Mouse (Mus musculus): Measurements from ENCODE around the gene Rsph14. TPM values are rescaled to one million over a fixed set of nuclear protein-coding genes. Genes with fewer than 3 reads are reported as not detected.

The Rsph14 gene
- not detected in 2 replicates for polyA plus RNA-seq (2012)

GRCm38 (mm10) chr10:75032395-75032794, at the start of gene Rsph14:
Gene Rsph14 (minus strand): TSS chr10:75032586.

GRCm38 (mm10) chr10:75060217-75060842, 27.9 kb upstream of the Rsph14 start, which contains the start of gene Bcr:
Gene Bcr (plus strand): TSS chr10:75060592.

GRCm38 (mm10) chr10:75036883-75037379, 4.5 kb upstream of the Rsph14 start, which contains the start of gene Rab36:
Gene Rab36 (plus strand): TSS chr10:75037058.

GRCm38 (mm10) chr10:74966850-74967451, 65.4 kb downstream of the Rsph14 start, which contains the start of gene Gnaz:
Gene Gnaz (plus strand): TSS chr10:74967177.

Other genes with a start within 250 kb of the Rsph14 start
- gene Gnaz, start 65.4 kb downstream of the Rsph14 start, polyA plus RNA-seq (2012), result 4.3 and 5.0 TPM in 2 replicates
- 0.53 and 1.1 TPM in 2 replicates for gene Rab36, start 4.5 kb upstream of the Rsph14 start, polyA plus RNA-seq (2012)
- 26.3 and 31.3 TPM in 2 replicates for gene Bcr, start 28.0 kb upstream of the Rsph14 start, polyA plus RNA-seq (2012)
- gene Specc1l, start 179.5 kb upstream of the Rsph14 start, polyA plus RNA-seq (2012), result 8.3 and 10.5 TPM in 2 replicates

Data from megakaryocyte-erythroid progenitor cell, adult 5 weeks (primary cell).